Mouse (Mus musculus) embryonic stem cell, embryonic (primary cell): Measurements from ENCODE around the gene Akp3.

ENCODE experiments used
- CTCF ChIA-PET, 4 experiments: fragments of 300-600 bp in 2 of 4; fragments of 350-600 bp in 2 of 4; sonication (Branson Sonifier 250); formaldehyde crosslinking; loops; one replicate each; lab custom pipeline; 2022; ENCODE audit warnings: inconsistent platforms in 2 of 4; lab: Charles Lee
- POLR2A ChIA-PET, 4 experiments: fragments of 300-600 bp in 2 of 4; fragments of 350-600 bp in 2 of 4; sonication (Branson Sonifier 250); formaldehyde crosslinking; loops; one replicate each; lab custom pipeline; 2022; ENCODE audit warnings: antibody characterized with exemption in 4 of 4, inconsistent platforms in 1 of 4; lab: Charles Lee

Gene Akp3

GRCm38 (mm10) chr1:87174006-87174955 lies 49.5 kb downstream of the Akp3 start:
- ChIA-PET CTCF (interaction anchor here (0.5 to 4.3 kb wide), 12 partner anchors 10 to 324 kb away, joined by 3 to 89 read pairs (median 3); partner anchors contain the start of genes Chrnd (in 1 of the 4) and Ecel1 (in 1 of the 4)), POLR2A (interaction anchor here in 2 of 4 experiments (1.1 to 2.2 kb wide), 4 partner anchors 13 to 52 kb away, joined by 4 to 9 read pairs (median 8); no protein-coding TSS in a partner anchor)

GRCm38 (mm10) chr1:87175852-87176292 lies 51.1 kb downstream of the Akp3 start:
- ChIA-PET POLR2A (interaction anchor here (0.5 to 2.2 kb wide), 14 partner anchors 9 to 708 kb away, joined by 3 to 26 read pairs (median 4); partner anchors contain the start of gene Chrnd (in 1 of the 4)), CTCF (interaction anchor here (0.5 to 4.3 kb wide), 37 partner anchors 9 to 1521 kb away, joined by 3 to 89 read pairs (median 4); partner anchors contain the start of genes Chrnd (in 1 of the 4) and Ecel1 (in 1 of the 4))
